Mouse (Mus musculus): ENCODE results near the gene Adamts15. TPM values are rescaled to one million over a fixed set of nuclear protein-coding genes. Genes with fewer than 3 reads are reported as not detected.

Gene Adamts15
- polyA plus RNA-seq, 1 experiment from 2014 or later: 4.4 TPM

- no peak overlapping the region for H3K27ac ChIP-seq (ENCODE audit: low read length)
- H3K9me3 ChIP-seq (ENCODE audit: control insufficient read depth, low read length): no peaks in the 10 kb centered on the region
- no peak for ATAC-seq
- whole genome bisulfite sequencing: 94% methylated on average over 19 of the region's 19 CpGs
- H3K4me1 ChIP-seq (replicated peaks; ENCODE audit: control insufficient read depth, insufficient read depth, low read length): no peaks in the 10 kb centered on the region
- H3K4me3 ChIP-seq (replicated peaks; ENCODE audit: low read length): no peak overlapping the region
- H3K4me2 ChIP-seq (ENCODE audit: low read length): no peak overlapping the region
- H3K36me3 ChIP-seq (ENCODE audit: control insufficient read depth, insufficient read depth): no peaks in the 10 kb centered on the region
- no peak overlapping the region for H3K9ac ChIP-seq (replicated peaks; ENCODE audit: low read depth, low read length)
- H3K27me3 ChIP-seq (replicated peaks; ENCODE audit: control insufficient read depth, insufficient read depth, low read length): no peaks in the 10 kb centered on the region
Measured at GRCm38 (mm10) chr9:30902152-30902551, 20.1 kb downstream of the Adamts15 start.

GRCm38 (mm10) chr9:30897169-30897568 is 25.1 kb downstream of the Adamts15 start:
- Histone ChIP-seq H3K36me3 (ENCODE audit: control insufficient read depth, insufficient read depth) (no peaks in the 10 kb centered on the region), H3K4me1 (replicated peaks; ENCODE audit: control insufficient read depth, insufficient read depth, low read length) (peaks cover 7% of the 10 kb centered on the region), H3K4me2 (ENCODE audit: low read length) (no peak overlapping the region), H3K9ac (replicated peaks; ENCODE audit: low read depth, low read length) (no peak overlapping the region), H3K4me3 (replicated peaks; ENCODE audit: low read length) (no peak overlapping the region), H3K9me3 (ENCODE audit: control insufficient read depth, low read length) (no peaks in the 10 kb centered on the region), H3K27me3 (replicated peaks; ENCODE audit: control insufficient read depth, insufficient read depth, low read length) (no peaks in the 10 kb centered on the region), H3K27ac (ENCODE audit: low read length) (no peak overlapping the region)
- ATAC-seq: no peak
- 93% methylated on average over 2 of the region's 2 CpGs for WGBS

GRCm38 (mm10) chr9:30896752-30897151 is 25.5 kb downstream of the Adamts15 start:
- WGBS: 45% methylated on average over 5 of the region's 5 CpGs

GRCm38 (mm10) chr9:30895618-30896017 is 26.6 kb downstream of the Adamts15 start:
- Histone ChIP-seq H3K27ac (ENCODE audit: low read length) (no peak overlapping the region), H3K9me3 (ENCODE audit: control insufficient read depth, low read length) (no peaks in the 10 kb centered on the region), H3K4me1 (replicated peaks; ENCODE audit: control insufficient read depth, insufficient read depth, low read length) (peaks cover 7% of the 10 kb centered on the region), H3K4me3 (replicated peaks; ENCODE audit: low read length) (no peak overlapping the region), H3K9ac (replicated peaks; ENCODE audit: low read depth, low read length) (no peak overlapping the region), H3K4me2 (ENCODE audit: low read length) (no peak overlapping the region), H3K36me3 (ENCODE audit: control insufficient read depth, insufficient read depth) (no peaks in the 10 kb centered on the region), H3K27me3 (replicated peaks; ENCODE audit: control insufficient read depth, insufficient read depth, low read length) (no peaks in the 10 kb centered on the region)
- no peak for ATAC-seq
- 51% methylated on average over 3 of the region's 3 CpGs for WGBS

More at GRCm38 (mm10) chr9:30896752-30897151, 25.5 kb downstream of the Adamts15 start:
- Histone ChIP-seq H3K27ac (ENCODE audit: low read length) (no peak overlapping the region), H3K4me3 (replicated peaks; ENCODE audit: low read length) (no peak overlapping the region), H3K9me3 (ENCODE audit: control insufficient read depth, low read length) (no peaks in the 10 kb centered on the region), H3K27me3 (replicated peaks; ENCODE audit: control insufficient read depth, insufficient read depth, low read length) (no peaks in the 10 kb centered on the region), H3K4me2 (ENCODE audit: low read length) (no peak overlapping the region), H3K36me3 (ENCODE audit: control insufficient read depth, insufficient read depth) (no peaks in the 10 kb centered on the region), H3K9ac (replicated peaks; ENCODE audit: low read depth, low read length) (no peak overlapping the region), H3K4me1 (replicated peaks; ENCODE audit: control insufficient read depth, insufficient read depth, low read length) (peaks cover 7% of the 10 kb centered on the region)
- ATAC-seq: no peak; the same call in 1 of the 2 replicates

- WGBS: 92% methylated on average over 3 of the region's 3 CpGs
- Histone ChIP-seq H3K9me3 (ENCODE audit: control insufficient read depth, low read length) (no peaks in the 10 kb centered on the region), H3K27ac (ENCODE audit: low read length) (no peak overlapping the region), H3K9ac (replicated peaks; ENCODE audit: low read depth, low read length) (no peak overlapping the region), H3K4me1 (replicated peaks; ENCODE audit: control insufficient read depth, insufficient read depth, low read length) (no peaks in the 10 kb centered on the region), H3K4me2 (ENCODE audit: low read length) (no peak overlapping the region), H3K27me3 (replicated peaks; ENCODE audit: control insufficient read depth, insufficient read depth, low read length) (no peaks in the 10 kb centered on the region), H3K36me3 (ENCODE audit: control insufficient read depth, insufficient read depth) (no peaks in the 10 kb centered on the region), H3K4me3 (replicated peaks; ENCODE audit: low read length) (no peak overlapping the region)
- ATAC-seq: no peak
Measured at GRCm38 (mm10) chr9:30886276-30886675, 36.0 kb downstream of the Adamts15 start.

- H3K9me3 ChIP-seq (ENCODE audit: control insufficient read depth, low read length): no peaks in the 10 kb centered on the region
- H3K4me1 ChIP-seq (replicated peaks; ENCODE audit: control insufficient read depth, insufficient read depth, low read length): no peaks in the 10 kb centered on the region
- H3K27me3 ChIP-seq (replicated peaks; ENCODE audit: control insufficient read depth, insufficient read depth, low read length): no peaks in the 10 kb centered on the region
- ATAC-seq: no peak
- H3K4me2 ChIP-seq (ENCODE audit: low read length): no peak overlapping the region
- H3K36me3 ChIP-seq (ENCODE audit: control insufficient read depth, insufficient read depth): no peaks in the 10 kb centered on the region
- WGBS: 86% methylated on average over 9 of the region's 9 CpGs
- no peak overlapping the region for H3K4me3 ChIP-seq (replicated peaks; ENCODE audit: low read length)
- no peak overlapping the region for H3K9ac ChIP-seq (replicated peaks; ENCODE audit: low read depth, low read length)
- H3K27ac ChIP-seq (ENCODE audit: low read length): no peak overlapping the region
Measured at GRCm38 (mm10) chr9:30880553-30880952, 41.7 kb downstream of the Adamts15 start.

GRCm38 (mm10) chr9:30879947-30880273 is 42.3 kb downstream of the Adamts15 start:
- no peaks in the 10 kb centered on the region for H3K36me3 ChIP-seq (ENCODE audit: control insufficient read depth, insufficient read depth)
- H3K27ac ChIP-seq (ENCODE audit: low read length): no peak overlapping the region
- no peaks in the 10 kb centered on the region for H3K27me3 ChIP-seq (replicated peaks; ENCODE audit: control insufficient read depth, insufficient read depth, low read length)
- H3K9me3 ChIP-seq (ENCODE audit: control insufficient read depth, low read length): peaks cover 3% of the 10 kb centered on the region; the same call in 1 of the 2 replicates
- no peaks in the 10 kb centered on the region for H3K4me1 ChIP-seq (replicated peaks; ENCODE audit: control insufficient read depth, insufficient read depth, low read length)
- H3K9ac ChIP-seq (replicated peaks; ENCODE audit: low read depth, low read length): no peak overlapping the region
- no peak for ATAC-seq
- no peak overlapping the region for H3K4me3 ChIP-seq (replicated peaks; ENCODE audit: low read length)
- 89% methylated on average over 2 of the region's 2 CpGs for WGBS
- no peak overlapping the region for H3K4me2 ChIP-seq (ENCODE audit: low read length)

GRCm38 (mm10) chr9:30879248-30879946 is 42.9 kb downstream of the Adamts15 start:
- no peak overlapping the region for H3K4me3 ChIP-seq (replicated peaks; ENCODE audit: low read length)
- WGBS: 88% methylated on average over 7 of the region's 7 CpGs
- ATAC-seq: no peak
- no peaks in the 10 kb centered on the region for H3K27me3 ChIP-seq (replicated peaks; ENCODE audit: control insufficient read depth, insufficient read depth, low read length)
- H3K4me2 ChIP-seq (ENCODE audit: low read length): no peak overlapping the region
- no peak overlapping the region for H3K27ac ChIP-seq (ENCODE audit: low read length)
- H3K4me1 ChIP-seq (replicated peaks; ENCODE audit: control insufficient read depth, insufficient read depth, low read length): no peaks in the 10 kb centered on the region
- H3K9me3 ChIP-seq (ENCODE audit: control insufficient read depth, low read length): peaks cover 4% of the 10 kb centered on the region; the same call in 1 of the 2 replicates
- H3K36me3 ChIP-seq (ENCODE audit: control insufficient read depth, insufficient read depth): no peaks in the 10 kb centered on the region
- H3K9ac ChIP-seq (replicated peaks; ENCODE audit: low read depth, low read length): no peak overlapping the region

- Histone ChIP-seq H3K9ac (replicated peaks; ENCODE audit: low read depth, low read length) (no peak overlapping the region), H3K27ac (ENCODE audit: low read length) (no peak overlapping the region), H3K36me3 (ENCODE audit: control insufficient read depth, insufficient read depth) (no peaks in the 10 kb centered on the region), H3K4me1 (replicated peaks; ENCODE audit: control insufficient read depth, insufficient read depth, low read length) (no peaks in the 10 kb centered on the region), H3K27me3 (replicated peaks; ENCODE audit: control insufficient read depth, insufficient read depth, low read length) (no peaks in the 10 kb centered on the region), H3K4me3 (replicated peaks; ENCODE audit: low read length) (no peak overlapping the region), H3K4me2 (ENCODE audit: low read length) (no peak overlapping the region), H3K9me3 (ENCODE audit: control insufficient read depth, low read length) (peaks cover 4% of the 10 kb centered on the region; the same call in 1 of the 2 replicates)
- WGBS: 70% methylated on average over 3 of the region's 3 CpGs
- no peak for ATAC-seq
Measured at GRCm38 (mm10) chr9:30876552-30876951, 45.7 kb downstream of the Adamts15 start.

- H3K4me3 ChIP-seq (replicated peaks; ENCODE audit: low read length): no peak overlapping the region
- no peak overlapping the region for H3K4me2 ChIP-seq (ENCODE audit: low read length)
- no peak overlapping the region for H3K9ac ChIP-seq (replicated peaks; ENCODE audit: low read depth, low read length)
- WGBS: 71% methylated on average over 2 of the region's 2 CpGs
- H3K27me3 ChIP-seq (replicated peaks; ENCODE audit: control insufficient read depth, insufficient read depth, low read length): no peaks in the 10 kb centered on the region
- ATAC-seq: no peak
- H3K9me3 ChIP-seq (ENCODE audit: control insufficient read depth, low read length): no peaks in the 10 kb centered on the region
- no peaks in the 10 kb centered on the region for H3K4me1 ChIP-seq (replicated peaks; ENCODE audit: control insufficient read depth, insufficient read depth, low read length)
- H3K27ac ChIP-seq (ENCODE audit: low read length): no peak overlapping the region
- no peaks in the 10 kb centered on the region for H3K36me3 ChIP-seq (ENCODE audit: control insufficient read depth, insufficient read depth)
Measured at GRCm38 (mm10) chr9:30855837-30856236, 66.4 kb downstream of the Adamts15 start.

Data from forebrain, embryonic 16.5 days (tissue).